Mouse (Mus musculus) cerebellum, adult 2 months (tissue): ENCODE measurements around the gene Nckap5.

Experiments used
- CTCF ChIP-seq: fragments of 200-500 bp; IDR thresholded peaks from 2 replicates; pipeline ENCODE4 v1.5.1; 2011; ENCODE audit warnings: low read depth, mild to moderate bottlenecking, control low read depth, low read length, moderate library complexity, borderline replicate concordance; ENCODE audit not compliant: insufficient read depth
- POLR2A ChIP-seq: fragments of 200-500 bp; IDR thresholded peaks from 2 replicates; pipeline ENCODE4 v1.6.1; 2011; ENCODE audit warnings: low read length, control low read depth, borderline replicate concordance; ENCODE audit not compliant: insufficient read depth

DNA sequence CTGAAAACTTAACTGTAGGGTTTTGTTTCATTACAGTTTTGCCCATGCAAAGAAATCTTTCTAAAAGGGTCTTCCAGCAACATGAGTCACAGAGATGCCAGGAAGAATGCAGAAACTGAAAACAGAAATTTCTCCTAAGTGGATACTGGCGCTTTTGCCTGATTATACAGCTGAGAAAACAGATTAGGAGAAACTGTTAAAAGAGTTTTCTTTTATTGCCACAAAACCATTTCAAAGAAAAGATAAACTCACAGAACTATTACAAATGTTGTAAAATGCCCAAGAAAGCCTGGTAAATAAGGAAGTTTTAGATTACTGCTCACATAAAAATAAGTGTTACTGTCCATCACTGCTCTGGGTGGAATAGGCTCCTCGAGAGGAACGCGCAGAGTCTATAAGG, 513.3 kb downstream of the Nckap5 start:
- TF ChIP-seq CTCF, result no peak
- no peak for TF ChIP-seq POLR2A
